Mouse (Mus musculus) heart, postnatal 0 days (tissue): ENCODE data around the gene Pitpnb.

Experiments
- CTCF ChIP-seq: IDR thresholded peaks from 2 replicates; pipeline ENCODE4 v1.5.1; 2016; ENCODE audit warnings: antibody characterized with exemption, control low read depth, low read depth
- EP300 ChIP-seq: IDR thresholded peaks from 2 replicates; pipeline ENCODE4 v1.6.1; 2016; ENCODE audit warnings: antibody characterized with exemption, low read depth

DNA sequence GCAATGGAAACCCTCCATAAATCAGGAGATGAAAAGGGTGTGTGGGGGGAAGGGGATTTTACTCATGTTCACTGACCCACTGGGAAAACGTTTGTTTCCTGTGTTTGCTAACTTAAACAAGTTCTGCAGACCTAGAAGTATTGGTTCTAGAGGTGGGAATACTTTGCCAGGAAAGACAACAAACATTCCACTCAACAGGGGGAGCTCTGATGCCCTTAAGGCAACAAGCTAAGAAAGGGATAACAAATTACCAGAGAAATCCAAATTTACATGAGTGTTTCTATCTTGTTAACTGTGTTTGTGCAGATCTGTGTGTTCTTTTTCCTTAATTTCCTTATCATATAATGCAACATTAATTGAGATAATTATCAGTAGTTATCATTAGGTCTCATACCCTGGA is 4.8 kb upstream of the Pitpnb start:
- TF ChIP-seq CTCF = no peak
- no peak for TF ChIP-seq EP300
